Mouse (Mus musculus) stomach, postnatal 0 days (tissue): ENCODE results near the gene Btbd2. TPM values are rescaled to one million over a fixed set of nuclear protein-coding genes. Genes with fewer than 3 reads are reported as not detected.

Experiments used
- ATAC-seq: fragments of 200-750 bp; cut with Nextera tagmentation; 2 replicates; pipeline ENCODE4 v1.8.0; 2017; ENCODE audit not compliant: low FRiP score, low TSS enrichment
- DNase-seq: peaks from one replicate; pipeline ENCODE4 v3.0.0-alpha.2; 2016; ENCODE audit warnings: low spot score
- H3K27ac ChIP-seq: fragments of 300-500 bp; sonication (generic); replicated peaks from 2 replicates; pipeline ENCODE4 v1.5.1; 2014; ENCODE audit warnings: mild to moderate bottlenecking, control low read depth
- H3K27me3 ChIP-seq: fragments of 300-500 bp; sonication (generic); 2 replicates; pipeline ENCODE4 v1.6.1; 2014; ENCODE audit warnings: low read length; ENCODE audit not compliant: control insufficient read depth, insufficient read depth
- H3K36me3 ChIP-seq: fragments of 300-500 bp; sonication (generic); 2 replicates; pipeline ENCODE4 v1.6.1; 2014; ENCODE audit warnings: low read length, mixed read lengths; ENCODE audit not compliant: control insufficient read depth, insufficient read depth
- H3K4me1 ChIP-seq: fragments of 300-500 bp; sonication (generic); replicated peaks from 2 replicates; pipeline ENCODE4 v1.6.1; 2014; ENCODE audit warnings: antibody characterized with exemption; ENCODE audit not compliant: control insufficient read depth, insufficient read depth
- H3K4me2 ChIP-seq: fragments of 300-500 bp; sonication (generic); replicated peaks from 2 replicates; pipeline ENCODE4 v1.6.1; 2014; ENCODE audit warnings: low read depth, mild to moderate bottlenecking, control low read depth, moderate library complexity
- H3K4me3 ChIP-seq: fragments of 300-500 bp; sonication (generic); 2 replicates; pipeline ENCODE4 v1.5.1; 2014; ENCODE audit warnings: low read depth, low read length, control low read depth
- H3K9ac ChIP-seq: fragments of 300-500 bp; sonication (generic); 2 replicates; pipeline ENCODE4 v1.6.1; 2014; ENCODE audit warnings: mild to moderate bottlenecking, low read length, control low read depth, mixed read lengths
- H3K9me3 ChIP-seq: fragments of 300-500 bp; sonication (generic); 2 replicates; pipeline ENCODE4 v1.6.1; 2016; ENCODE audit warnings: low read length; ENCODE audit not compliant: control insufficient read depth
- CTCF ChIP-seq: IDR thresholded peaks from 2 replicates; pipeline ENCODE4 v1.5.1; 2016; ENCODE audit warnings: antibody characterized with exemption, low read depth, mild to moderate bottlenecking, moderate library complexity
- EP300 ChIP-seq: optimal IDR thresholded peaks from 2 replicates; pipeline ENCODE3; 2016; ENCODE audit warnings: antibody characterized with exemption
- WGBS: fragments of 180-500 bp; shearing (Covaris S2); extraction: QIAGEN DNeasy Blood & Tissue Kit; methylation state at CpG from one replicate; pipeline ENCODE4 v1.1.7; 2014; 5-methylcytosine and 5-hydroxymethylcytosine counted together
- polyA plus RNA-seq: library from polyadenylated mRNA; unstranded; fragments of >200 nt; fragmentation: Nextera tagmentation; extraction: Ambion mirVana; gene quantifications from 2 replicates; pipeline ENCODE4 v1.2.1, GENCODE M21; 2015

Gene Btbd2
- polyA plus RNA-seq, 1 experiment from 2014 or later: 28.3 TPM

DNA sequence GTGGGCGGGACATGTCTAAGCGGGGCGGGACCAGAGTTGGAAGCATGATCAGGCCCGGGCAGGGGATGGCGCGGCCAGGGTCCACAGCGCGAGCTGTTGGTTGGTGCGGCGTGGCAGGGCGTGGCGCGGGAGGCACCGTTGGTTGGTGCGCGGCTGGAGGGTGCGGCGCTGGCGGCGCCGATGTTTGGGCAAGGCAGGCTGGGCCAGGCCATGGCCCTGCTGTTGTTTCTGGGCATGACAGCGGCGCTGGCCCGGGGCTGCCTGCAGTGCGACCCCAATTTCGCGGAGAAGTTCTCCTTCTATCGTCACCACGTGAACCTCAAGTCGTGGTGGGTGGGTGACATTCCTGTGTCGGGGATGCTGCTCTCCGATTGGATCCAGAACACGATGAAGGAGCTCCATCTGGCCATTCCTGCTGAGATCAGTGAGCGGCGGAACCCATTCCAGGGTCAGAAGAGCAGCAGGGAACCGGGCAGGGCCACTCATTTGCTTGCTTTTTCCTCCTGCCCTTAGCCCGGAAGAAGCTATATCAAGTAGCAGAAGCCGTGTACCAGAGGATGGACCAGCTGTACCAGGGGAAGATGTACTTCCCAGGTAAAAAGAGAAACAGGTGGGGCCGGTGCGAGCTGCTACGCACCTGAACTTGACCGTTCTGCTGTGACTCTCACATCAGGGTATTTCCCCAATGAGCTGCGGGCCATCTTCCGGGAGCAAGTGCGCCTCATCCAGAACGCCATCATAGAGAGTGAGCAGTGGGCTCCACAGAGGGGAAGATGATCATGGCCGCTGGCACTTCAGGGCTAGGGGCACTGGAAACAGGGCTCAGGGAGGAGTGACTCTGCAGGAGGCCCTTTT is 45.9 kb upstream of the Btbd2 start:
- Histone ChIP-seq H3K27me3 (no peaks in the 10 kb centered on the region), H3K4me1 (peaks cover 6% of the 10 kb centered on the region), H3K9ac (peak overlapping the region; percentile 58), H3K27ac (peak overlapping the region; percentile 86), H3K4me3 (peak overlapping the region; percentile 53), H3K36me3 (peaks cover 14% of the 10 kb centered on the region), H3K9me3 (no peaks in the 10 kb centered on the region), H3K4me2 (peak overlapping the region; percentile 72)
- TF ChIP-seq EP300 (peak; percentile 19), CTCF (peak; percentile 25; the same call in 1 of the 2 replicates)
- ATAC-seq: peak; percentile 90
- peak; percentile 98 for DNase-seq
- 2% methylated on average over 46 of the region's 47 CpGs for WGBS

GRCm38 (mm10) chr10:80701721-80702535 is 45.1 kb upstream of the Btbd2 start, which contains the start of the genes Mob3a and Izumo4:
Mob3a (minus strand) TSS chr10:80701977.
Izumo4 (plus strand) TSS chr10:80702184.
- H3K4me2 ChIP-seq: peak within 1 kb of the TSS; percentile 72
- peak within 1 kb of the TSS; percentile 86 for H3K27ac ChIP-seq
- WGBS: under 1% methylated on average over 57 of the region's 59 CpGs
- no peaks in the 10 kb centered on the region for H3K9me3 ChIP-seq
- TF ChIP-seq CTCF (peak; percentile 39; the same call in 1 of the 2 replicates), EP300 (peak; percentile 41)
- H3K36me3 ChIP-seq: peaks cover 7% of the 10 kb centered on the region
- peak within 1 kb of the TSS; percentile 58 for H3K9ac ChIP-seq
- H3K4me1 ChIP-seq: peaks cover 6% of the 10 kb centered on the region
- ATAC-seq (peak; percentile 95), DNase-seq (peak; percentile 100)
- peak within 1 kb of the TSS; percentile 53 for H3K4me3 ChIP-seq
- H3K27me3 ChIP-seq: no peaks in the 10 kb centered on the region

GRCm38 (mm10) chr10:80700732-80701131 is 43.9 kb upstream of the Btbd2 start:
- no peak for TF ChIP-seq CTCF
- TF ChIP-seq EP300: no peak
- ATAC-seq: no peak
- H3K27ac ChIP-seq: no peak overlapping the region
- DNase-seq: no peak
- 44% methylated on average over 4 of the region's 4 CpGs for WGBS
- peak overlapping the region; percentile 51 for H3K4me2 ChIP-seq
- no peaks in the 10 kb centered on the region for H3K27me3 ChIP-seq
- peak overlapping the region; percentile 53 for H3K4me3 ChIP-seq
- H3K4me1 ChIP-seq: peaks cover 6% of the 10 kb centered on the region
- H3K9me3 ChIP-seq: no peaks in the 10 kb centered on the region
- peaks cover 3% of the 10 kb centered on the region; the same call in 1 of the 2 replicates for H3K36me3 ChIP-seq
- H3K9ac ChIP-seq: peak overlapping the region; percentile 31; the same call in 1 of the 2 replicates

DNA sequence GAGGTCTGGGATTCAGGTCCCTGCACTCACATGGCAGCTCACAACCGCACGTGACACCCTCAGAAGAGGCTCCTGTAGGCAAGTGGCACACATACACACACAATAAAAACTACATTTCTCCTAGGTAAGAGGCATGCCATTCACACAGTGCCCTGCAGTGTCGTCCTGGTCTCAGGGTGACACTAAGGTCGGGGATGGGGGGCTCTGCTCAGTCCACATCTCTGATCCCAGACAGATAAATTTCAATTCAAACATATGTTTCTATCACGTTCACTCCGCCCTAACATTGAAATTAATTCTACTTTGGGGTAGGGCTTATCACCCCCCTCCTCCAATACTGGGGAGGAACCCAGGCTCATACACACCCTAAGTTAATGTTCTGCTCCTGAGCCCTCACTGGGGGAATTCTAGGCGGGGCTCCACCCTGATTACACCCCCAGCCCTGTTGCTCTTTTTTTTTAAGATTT is 43.2 kb upstream of the Btbd2 start:
- no peak overlapping the region for H3K9ac ChIP-seq
- 68% methylated on average over 7 of the region's 7 CpGs for WGBS
- DNase-seq (no peak), ATAC-seq (no peak)
- TF ChIP-seq EP300 (no peak), CTCF (no peak)
- no peaks in the 10 kb centered on the region for H3K27me3 ChIP-seq
- H3K36me3 ChIP-seq: peaks cover 3% of the 10 kb centered on the region; the same call in 1 of the 2 replicates
- H3K4me3 ChIP-seq: no peak overlapping the region
- no peak overlapping the region for H3K4me2 ChIP-seq
- no peak overlapping the region for H3K27ac ChIP-seq
- H3K9me3 ChIP-seq: no peaks in the 10 kb centered on the region
- peaks cover 6% of the 10 kb centered on the region for H3K4me1 ChIP-seq

DNA sequence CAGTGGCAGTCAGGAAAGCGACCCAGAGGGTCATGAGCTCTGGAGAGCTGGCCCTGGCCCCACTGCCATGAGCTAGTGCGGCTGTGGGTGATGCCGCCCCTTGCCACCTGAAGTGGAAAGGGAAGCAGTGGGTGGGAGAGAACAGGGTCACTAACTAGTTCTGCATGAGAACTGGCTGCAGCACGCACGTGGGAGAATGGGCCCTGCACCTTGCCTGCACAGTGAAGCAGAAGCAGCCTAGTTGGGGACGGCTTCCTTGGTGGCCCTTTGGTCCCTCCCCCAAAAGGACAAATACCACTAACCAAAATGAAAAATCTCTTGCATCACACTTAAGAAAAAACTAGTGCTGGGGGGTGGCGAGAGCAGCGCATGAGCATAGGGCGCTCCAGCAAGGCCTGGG is 41.7 kb upstream of the Btbd2 start:
- Histone ChIP-seq H3K36me3 (peaks cover 4% of the 10 kb centered on the region; the same call in 1 of the 2 replicates), H3K27me3 (no peaks in the 10 kb centered on the region), H3K4me3 (no peak overlapping the region), H3K27ac (no peak overlapping the region), H3K9ac (no peak overlapping the region), H3K9me3 (no peaks in the 10 kb centered on the region), H3K4me1 (peaks cover 6% of the 10 kb centered on the region), H3K4me2 (no peak overlapping the region)
- WGBS: 86% methylated on average over 9 of the region's 9 CpGs
- TF ChIP-seq CTCF: no peak
- no peak for TF ChIP-seq EP300
- DNase-seq (no peak), ATAC-seq (no peak)
